Mouse (Mus musculus): ENCODE measurements around the gene Fgf9. TPM values are rescaled to one million over a fixed set of nuclear protein-coding genes. Genes with fewer than 3 reads are reported as not detected.

Gene Fgf9
- total RNA-seq (2021) = 1 to 10 TPM; 7.1 TPM
- long read RNA-seq, experiment 1, partial matches to known transcripts = 1 of 5 reads
- long read RNA-seq, experiment 1, other reads (novel, unspliced or antisense) = 2 of 5 reads
- long read RNA-seq, experiment 2, partial matches to known transcripts = 0 of 5 reads
- long read RNA-seq, experiment 2, other reads (novel, unspliced or antisense) = 2 of 5 reads

GRCm38 (mm10) chr14:58070481-58071119 lies at the start of gene Fgf9:
Gene Fgf9, plus strand, starts transcription at chr14:58070547.
- DNase-seq = peak; percentile 26 to 50

- peak; percentile 13 to 77 for DNase-seq
These were observed 35.8 kb upstream of the Fgf9 start for GRCm38 (mm10) chr14:58034567-58034966.

DNA sequence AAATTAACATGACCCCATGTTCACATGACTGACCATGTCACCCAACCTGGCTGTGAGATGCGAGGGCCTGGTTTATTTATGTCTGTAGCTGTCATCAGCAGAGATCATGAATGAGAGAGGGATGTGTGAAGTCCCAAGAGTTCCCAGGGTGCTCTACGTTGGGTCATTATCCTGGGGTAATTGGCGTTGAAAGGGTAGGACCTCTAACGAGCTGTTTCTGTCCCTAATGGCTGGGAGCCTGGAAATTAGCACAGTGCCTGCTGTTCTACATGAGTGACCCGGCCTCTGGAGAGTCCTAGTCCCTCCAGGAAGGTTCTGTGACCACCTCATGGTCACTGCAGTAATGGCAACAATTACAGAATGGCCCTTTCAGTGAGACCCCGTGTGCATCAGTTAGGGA lies 34.2 kb upstream of the Fgf9 start:
- no peak for DNase-seq

GRCm38 (mm10) chr14:58046639-58047284 lies 23.6 kb upstream of the Fgf9 start:
- no peak for DNase-seq

- DNase-seq = no peak
These were observed 19.7 kb upstream of the Fgf9 start for GRCm38 (mm10) chr14:58050691-58051090.

DNA sequence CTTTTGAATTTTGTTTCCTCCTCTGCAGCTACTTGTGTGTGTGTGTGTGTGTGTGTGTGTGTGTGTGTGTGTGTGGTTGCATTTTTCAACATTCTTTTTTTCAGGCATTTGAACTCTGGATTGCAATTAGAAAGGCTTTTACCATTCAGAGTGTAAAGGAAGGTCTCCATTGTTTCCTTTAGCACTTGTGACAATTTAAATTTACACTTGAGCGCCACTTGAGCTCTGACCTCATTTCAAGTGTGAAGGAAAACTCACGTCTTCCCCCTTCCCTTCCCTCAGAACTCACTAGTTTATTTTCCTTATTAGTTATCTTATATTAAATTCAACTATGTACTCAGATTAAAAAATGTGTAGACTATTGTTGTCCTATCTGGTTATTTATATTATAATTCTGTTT lies 2.8 kb upstream of the Fgf9 start:
- DNase-seq = no peak

DNA sequence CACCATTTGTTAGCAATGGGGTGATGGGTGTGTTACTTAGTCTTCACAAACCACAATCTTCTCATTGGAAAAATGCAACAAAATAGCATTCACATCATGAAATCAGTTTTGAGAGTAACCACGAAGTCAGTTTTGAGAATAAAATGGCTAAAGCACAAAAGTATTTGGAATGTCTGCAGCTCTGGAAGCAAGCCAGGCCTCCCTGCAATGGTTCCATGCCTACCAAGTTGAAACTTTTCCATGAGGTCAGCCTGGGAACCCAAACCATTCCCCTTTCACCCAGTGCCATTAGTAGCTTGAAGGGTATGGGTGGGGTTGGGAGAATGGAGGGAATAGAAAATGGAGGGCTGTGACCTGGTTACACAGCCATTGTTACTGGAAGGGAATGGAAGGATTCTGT lies 1.7 kb upstream of the Fgf9 start:
- no peak for DNase-seq

DNA sequence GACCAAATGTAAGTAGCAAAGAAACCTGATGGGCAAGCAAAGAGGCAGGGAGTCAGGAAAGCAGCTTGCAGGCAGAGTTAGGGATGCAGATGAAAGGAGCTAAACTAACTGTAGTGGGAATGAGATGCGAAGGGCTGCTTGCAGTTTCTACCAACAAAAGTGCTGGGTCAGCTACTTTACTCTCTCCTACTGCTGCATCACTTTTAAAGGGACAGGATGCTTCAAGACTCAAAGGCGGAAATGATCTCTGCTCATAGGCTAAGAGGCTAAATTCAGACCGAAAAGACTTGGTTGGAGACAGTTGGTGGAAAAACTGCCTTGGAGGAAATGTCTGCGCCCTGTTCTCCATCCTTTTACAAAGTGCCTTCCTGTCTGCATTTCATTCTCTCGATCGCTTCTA lies 420 bp upstream of the Fgf9 start:
- peak; percentile 14 to 23 for DNase-seq

- DNase-seq = peak; percentile 68 to 74
These were observed 834 bp downstream of the Fgf9 start for GRCm38 (mm10) chr14:58071120-58071641.

- DNase-seq = peak; percentile 78 to 80
These were observed 1.8 kb downstream of the Fgf9 start for GRCm38 (mm10) chr14:58071830-58072770.

DNA sequence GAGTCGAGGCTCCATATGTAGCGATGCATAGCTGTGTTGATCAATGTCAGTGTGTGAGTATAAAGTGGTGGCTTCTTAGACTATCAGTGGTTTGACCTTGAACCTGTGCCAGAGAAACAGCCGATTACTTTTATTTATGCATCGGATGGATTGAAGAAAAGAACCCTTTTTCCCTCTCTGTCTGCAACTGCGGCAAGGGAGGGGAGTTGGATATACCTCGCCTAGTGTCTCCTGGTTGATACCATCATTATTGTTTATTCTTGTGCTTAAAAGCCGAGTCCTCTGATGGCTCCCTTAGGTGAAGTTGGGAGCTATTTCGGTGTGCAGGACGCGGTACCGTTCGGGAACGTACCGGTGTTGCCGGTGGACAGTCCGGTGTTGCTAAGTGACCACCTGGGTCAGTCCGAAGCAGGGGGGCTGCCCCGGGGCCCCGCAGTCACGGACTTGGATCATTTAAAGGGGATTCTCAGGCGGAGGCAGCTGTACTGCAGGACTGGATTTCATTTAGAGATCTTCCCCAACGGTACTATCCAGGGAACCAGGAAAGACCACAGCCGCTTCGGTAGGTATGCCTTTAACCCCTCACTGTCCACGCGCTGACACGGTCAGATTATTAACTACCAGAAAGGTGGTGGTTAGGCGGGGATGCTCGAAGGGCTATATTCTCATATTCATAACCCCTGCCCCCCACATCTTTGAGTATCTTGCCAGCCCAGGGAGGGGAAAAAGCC lies 2.6 kb downstream of the Fgf9 start:
- peak; percentile 10 to 50 for DNase-seq

GRCm38 (mm10) chr14:58073936-58074335 lies 3.6 kb downstream of the Fgf9 start:
- DNase-seq = peak; percentile 12 to 51

- peak; percentile 26 to 57 for DNase-seq
These were observed 4.5 kb downstream of the Fgf9 start for GRCm38 (mm10) chr14:58074621-58075432.

GRCm38 (mm10) chr14:58075433-58076029 lies 5.2 kb downstream of the Fgf9 start:
- peak; percentile 16 to 35 for DNase-seq

- peak; percentile 45 to 49 for DNase-seq
These were observed 5.7 kb downstream of the Fgf9 start for GRCm38 (mm10) chr14:58076030-58076521.

DNA sequence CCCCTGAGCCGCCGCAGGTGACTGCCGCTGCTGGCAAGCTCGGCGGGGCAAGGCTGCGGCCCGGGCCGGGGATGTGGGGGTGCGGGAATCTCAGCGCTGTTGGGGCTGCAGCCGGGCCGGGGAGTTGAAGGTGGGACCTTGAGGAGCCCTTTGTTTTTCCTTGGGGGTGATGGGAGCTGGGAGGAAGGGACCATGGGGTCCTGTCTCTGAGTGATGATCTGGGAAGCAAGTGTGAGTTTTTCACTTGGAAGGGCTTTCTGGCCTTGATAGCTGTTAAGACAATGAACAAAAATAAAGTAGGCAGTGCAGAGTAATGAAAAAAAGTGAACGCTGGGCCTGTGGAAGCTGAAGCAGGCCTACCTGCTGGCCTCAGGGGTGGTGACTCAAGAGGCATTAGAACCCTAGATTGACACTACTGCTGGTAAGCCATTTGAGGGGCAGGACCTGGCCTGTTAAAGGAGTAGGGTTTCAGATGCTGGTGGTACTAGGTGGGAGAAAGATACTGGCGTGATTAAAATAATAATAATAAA lies 6.4 kb downstream of the Fgf9 start:
- DNase-seq = no peak

- DNase-seq = no peak
These were observed 9.1 kb downstream of the Fgf9 start for GRCm38 (mm10) chr14:58079471-58079870.

DNA sequence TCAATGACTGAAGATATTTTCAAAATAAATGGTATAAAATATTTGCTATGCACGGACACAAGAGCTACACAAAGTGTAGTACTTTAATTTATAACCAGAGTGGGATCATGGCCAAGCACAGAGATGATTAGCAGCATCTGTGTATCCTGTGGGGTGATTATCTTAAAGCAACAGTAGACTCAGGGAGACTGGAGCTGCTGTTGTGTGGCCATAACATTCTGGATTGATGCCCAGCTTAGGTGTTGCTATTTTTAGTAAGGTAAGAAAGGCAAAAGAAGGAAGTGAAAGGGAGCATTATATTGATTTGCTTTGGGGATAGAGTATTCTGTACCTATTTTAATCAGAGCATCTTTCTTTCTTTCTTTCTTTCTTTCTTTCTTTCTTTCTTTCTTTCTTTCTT lies 11.6 kb downstream of the Fgf9 start:
- DNase-seq = peak; percentile 10 to 15

GRCm38 (mm10) chr14:58084240-58084639 lies 13.9 kb downstream of the Fgf9 start:
- DNase-seq = no peak

GRCm38 (mm10) chr14:58087326-58087725 lies 17.0 kb downstream of the Fgf9 start:
- no peak for DNase-seq
